Mouse (Mus musculus) adrenal gland, adult 18-20 months (tissue): ENCODE measurements around the gene 2810004N23Rik. TPM values are rescaled to one million over a fixed set of nuclear protein-coding genes. Genes with fewer than 3 reads are reported as not detected.
"Not testable (repeated sequence)": the region's sequence is repeated elsewhere in the genome, so short reads cannot be mapped to it uniquely, and the experiment has no call there.

ENCODE experiments used
- DNase-seq, 2 experiments: peaks; one replicate each; pipeline ENCODE4 v3.0.0; 2021 to 2022; ENCODE audit warnings: low spot score in 2 of 2
- total RNA-seq, 2 experiments: library from RNA; stranded (reverse); gene quantifications; 1 replicate in 1 of 2; 2 replicates in 1 of 2; pipeline ENCODE4 v1.2.3; 2021

Gene 2810004N23Rik
- total RNA-seq, 2 experiments from 2014 or later, result 22.8 to 28.4 TPM

DNA sequence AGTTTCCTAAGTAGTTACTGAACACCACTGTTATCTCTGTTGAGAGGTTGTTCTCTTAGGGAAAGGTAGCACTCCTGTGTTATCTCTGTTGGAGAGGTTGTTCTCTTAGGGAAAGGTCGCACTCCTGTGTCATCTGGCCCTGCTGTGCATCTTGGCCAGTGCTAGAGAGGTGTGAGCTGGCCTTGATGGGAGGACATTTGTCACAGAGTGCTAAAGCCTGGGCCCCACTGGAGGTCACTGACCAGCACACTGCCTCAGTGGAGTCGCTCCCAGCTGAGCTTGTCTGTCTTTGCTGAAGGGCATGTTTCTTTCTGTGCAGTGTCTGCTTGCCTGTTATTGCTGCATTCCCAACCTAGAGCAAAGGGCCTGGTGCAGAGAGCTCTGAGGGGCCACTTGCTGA, 4.2 kb upstream of the 2810004N23Rik start:
- DNase-seq, result no peak

DNA sequence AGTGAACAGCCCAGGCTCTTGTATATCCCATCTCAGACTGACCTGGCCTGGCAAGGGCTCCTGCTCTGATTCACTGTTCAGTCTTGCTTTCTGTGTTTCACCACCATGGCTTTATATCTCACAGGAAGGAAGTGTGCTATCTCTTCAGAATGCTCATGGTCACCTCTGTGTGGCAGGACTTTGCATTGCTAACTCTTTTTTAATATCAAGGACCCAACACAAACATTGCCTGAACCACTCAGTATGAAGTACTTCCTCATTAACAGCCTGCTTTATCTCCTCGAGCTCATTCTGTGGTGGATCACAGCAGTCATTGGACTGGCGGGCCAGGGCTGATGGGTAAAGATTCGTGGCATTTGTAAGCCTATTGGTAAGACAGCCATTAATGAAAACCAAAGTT, 3.7 kb upstream of the 2810004N23Rik start:
- DNase-seq, result no peak

DNA sequence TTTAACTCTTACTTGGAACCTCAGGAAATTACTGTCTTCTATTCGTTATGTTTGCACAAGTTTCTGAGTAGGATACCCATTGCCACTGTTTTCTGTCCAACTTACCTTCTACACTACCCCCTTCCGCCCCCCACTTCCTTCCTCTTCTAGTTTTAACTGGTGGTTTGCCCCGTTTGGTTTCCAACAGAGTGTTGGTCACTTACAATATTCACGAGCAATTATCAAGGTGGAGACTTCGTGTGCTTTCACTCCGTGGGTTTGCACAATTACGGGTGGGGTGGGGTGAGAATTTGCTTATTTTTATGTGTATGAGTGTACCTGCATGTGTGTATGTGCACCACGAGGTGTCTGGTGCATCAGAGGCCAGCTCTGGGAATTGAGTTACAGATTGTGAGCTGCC, 809 bp upstream of the 2810004N23Rik start:
- DNase-seq, result no peak

DNA sequence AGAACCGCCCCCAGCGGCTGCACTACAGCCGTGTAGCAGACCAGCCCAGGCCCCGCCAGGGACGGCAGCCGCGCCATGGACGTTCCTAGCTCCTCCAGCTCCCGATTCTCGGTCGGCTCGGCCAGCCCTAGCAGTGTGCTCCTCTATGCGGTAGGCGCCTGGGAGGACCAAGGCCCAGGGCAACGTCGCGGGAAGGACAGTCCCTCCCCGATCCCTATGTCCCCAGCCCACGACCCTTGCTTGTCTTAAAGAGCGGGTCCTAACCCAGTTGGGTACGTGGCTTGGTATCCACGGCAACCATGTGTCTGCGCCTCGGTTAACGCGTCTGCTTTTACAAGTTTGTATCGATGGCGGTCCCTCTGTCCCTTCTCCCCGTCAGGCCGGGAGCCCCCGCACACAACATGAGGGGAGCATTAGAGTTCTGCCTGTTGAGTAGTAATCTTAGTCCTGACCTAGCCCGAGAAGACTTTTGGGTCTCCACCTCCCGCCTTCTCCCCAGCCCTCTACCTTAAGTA, 300 bp upstream of the 2810004N23Rik start:
- DNase-seq, result no peak

DNA sequence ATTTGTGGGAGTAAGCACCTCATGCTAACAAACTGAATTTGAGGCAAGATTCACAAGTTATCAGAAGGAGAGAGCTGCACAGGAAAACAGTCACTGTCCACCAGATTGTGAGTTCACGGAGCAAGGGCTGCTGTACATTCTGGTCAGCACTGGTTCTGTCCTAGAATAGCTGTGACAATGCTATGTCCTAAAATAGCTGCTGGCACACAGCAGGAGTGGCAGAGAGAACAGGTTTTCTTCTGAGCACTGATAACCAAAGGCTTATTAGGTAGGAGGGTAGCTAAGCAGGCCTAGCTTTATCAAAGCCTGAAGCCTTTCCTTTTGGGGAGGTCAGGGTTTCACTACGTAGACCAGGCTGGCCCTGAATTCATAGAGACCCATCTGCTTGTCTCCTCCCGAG, 2.7 kb downstream of the 2810004N23Rik start:
- no peak for DNase-seq

DNA sequence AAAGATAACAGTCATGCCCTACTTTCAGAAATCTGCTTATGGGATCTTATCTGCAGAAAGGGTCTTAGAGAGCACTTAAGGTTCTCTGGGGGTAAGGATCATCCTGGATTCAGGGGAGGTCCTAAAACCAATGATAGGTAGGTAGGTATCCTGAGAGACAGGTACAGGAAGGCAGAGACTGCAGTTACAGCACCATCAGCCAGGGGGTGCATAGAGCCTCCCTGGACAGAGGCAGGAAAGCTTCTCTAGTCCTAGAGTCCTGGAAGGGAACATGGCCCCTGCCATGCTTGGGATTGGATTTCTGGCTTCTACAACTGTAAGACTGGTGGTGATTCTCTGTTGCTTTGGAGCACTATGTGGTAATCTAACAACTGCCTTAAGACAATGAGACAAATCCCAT, 3.5 kb downstream of the 2810004N23Rik start:
- DNase-seq, result no peak

DNA sequence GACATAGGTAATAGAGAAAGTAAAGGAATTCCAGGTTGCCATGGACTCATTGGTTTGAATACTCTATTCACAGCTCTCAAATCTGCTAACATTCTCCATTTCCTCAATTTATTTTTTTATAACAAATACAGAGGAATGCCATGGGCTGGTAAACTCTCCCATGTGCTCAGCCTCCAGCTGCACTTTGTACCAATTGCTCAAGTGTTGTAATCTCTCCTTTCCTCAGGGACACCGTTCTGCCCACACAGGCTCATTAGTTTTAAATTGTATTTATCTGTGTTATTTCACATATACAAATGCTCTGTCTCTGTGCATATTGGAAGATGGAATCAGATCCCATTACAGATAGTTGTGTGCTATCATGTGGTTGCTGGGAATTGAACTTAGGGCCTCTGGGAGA, 9.4 kb downstream of the 2810004N23Rik start:
- no peak for DNase-seq

DNA sequence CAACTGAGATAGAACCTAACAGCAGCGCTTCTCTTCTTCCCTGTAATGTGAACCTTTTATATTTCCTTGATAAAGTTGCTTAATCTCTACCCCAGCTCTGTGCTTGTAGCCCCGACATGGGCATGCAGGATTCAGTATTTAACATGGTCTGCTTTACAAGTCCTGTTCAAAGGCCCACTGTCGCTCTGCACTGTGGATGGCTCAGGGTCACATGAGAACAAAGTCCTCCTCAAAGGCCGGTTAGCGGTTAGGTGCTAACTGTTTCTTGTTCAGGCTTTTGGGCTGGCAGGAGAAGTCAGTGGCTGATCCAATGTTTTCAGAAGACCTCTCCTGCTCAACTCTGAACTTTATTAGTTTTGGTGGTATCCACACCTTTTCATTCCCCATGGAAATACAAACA, 17.3 kb downstream of the 2810004N23Rik start:
- DNase-seq, result no peak

DNA sequence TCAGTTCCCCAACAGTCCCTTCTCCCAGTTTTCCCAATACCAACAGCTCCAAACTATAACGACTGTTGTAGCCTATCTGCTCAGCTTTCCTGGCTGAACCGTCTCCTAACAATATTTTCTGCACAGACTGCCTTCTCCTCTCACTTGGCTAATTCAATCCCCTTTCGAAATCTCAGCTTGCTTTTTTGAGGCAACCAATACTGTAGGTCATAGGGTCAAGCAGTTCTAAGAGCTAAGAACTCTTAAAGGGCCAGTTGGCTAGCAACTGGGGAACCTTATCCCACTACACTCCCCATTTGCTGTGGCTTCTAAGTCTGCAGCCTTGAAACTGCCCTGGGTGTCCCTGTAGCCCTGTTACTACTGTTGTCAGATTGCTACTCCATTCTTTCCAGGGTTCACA, 17.8 kb downstream of the 2810004N23Rik start:
- DNase-seq, result no peak

DNA sequence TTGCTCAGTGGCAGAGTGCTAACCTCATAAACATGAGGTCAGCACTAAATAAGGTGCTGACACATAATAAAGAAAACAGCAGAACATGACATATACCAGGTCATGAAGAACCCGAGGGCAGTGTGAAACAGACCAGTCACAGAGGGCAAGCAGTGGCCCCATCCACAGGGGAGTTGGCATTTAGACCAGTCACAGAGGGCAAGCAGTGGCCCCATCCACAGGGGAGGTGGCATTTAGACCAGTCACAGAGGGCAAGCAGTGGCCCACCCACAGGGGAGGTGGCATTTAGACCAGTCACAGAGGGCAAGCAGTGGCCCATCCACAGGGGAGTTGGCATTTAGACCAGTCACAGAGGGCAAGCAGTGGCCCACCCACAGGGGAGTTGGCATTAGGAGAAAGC, 20.0 kb downstream of the 2810004N23Rik start:
- DNase-seq, result not testable (repeated sequence)

DNA sequence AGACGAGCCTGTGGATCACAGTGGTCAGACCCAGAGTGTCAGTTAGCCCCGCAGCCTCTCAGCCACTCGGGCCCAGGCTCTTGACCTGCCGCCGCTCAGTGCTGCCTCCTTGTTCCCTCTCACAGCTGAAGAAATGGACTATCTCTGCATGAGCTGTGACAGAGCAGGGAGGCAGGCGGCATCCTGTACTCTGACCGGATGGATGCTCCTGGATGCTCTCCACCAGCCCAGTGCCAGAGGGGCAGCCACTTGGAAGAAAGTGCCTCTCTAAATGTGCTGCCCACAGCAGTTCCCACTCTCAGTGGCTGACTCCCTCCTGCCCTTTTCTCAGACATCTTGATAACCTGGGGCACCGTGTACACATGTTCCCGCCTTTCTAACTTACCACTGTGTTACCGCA, 21.1 kb downstream of the 2810004N23Rik start:
- no peak for DNase-seq

DNA sequence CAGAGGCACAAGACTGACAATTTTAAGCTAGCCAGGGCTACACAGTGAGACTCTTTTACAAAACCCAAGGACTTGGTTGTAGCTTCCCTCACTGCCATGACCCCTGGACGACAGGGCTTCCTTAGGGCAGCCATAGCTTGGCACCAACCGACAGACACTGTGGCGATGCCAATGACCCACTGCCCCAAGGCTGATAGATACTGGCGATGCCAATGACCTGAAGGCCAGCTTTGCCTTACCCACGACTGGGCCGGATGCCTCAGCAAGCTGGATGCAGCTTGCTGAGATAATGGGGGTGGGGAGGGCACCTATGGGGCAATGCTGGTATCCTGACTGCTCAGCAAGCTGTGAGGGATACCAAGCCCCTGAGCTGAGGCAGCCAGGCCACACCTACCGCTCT, 22.0 kb downstream of the 2810004N23Rik start:
- DNase-seq, result no peak

DNA sequence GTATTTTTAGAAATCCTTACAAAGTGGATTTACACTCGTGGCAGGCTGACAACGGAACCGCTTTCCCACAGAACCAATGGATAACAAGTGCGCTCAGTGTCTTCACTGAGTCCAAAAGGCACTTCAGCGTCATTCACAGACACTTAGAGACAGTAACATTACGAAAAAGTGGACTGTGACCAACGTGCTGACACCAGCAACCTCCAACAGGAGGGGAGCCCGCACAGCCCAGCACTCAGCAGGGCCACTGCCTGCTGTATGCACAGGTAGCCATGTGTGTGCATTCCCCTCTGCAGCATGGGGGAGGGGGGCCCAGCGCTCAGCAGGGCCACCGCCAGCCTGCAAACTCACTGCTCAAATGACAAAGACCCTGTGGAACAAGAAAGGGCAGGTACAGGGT, 23.5 kb downstream of the 2810004N23Rik start:
- no peak for DNase-seq

DNA sequence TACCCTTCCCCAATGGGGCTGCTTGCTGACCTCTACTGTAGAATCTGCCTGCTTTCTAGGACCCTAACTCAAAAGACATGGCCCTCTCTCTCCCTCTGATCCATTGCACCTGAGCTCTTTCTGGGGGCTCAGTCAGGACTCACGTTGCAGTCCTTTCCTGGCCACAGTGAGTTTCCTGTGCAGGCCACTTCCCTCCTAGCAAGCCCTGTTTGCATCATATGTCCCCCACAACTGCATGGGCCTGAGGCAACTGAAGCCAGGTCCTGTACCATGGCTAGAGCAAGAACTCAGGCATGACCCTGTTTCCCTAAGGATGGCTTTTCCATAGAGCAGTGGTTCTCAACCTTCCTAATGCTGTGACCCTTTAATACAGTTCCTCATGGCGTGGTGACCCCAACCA, 25.0 kb downstream of the 2810004N23Rik start:
- no peak for DNase-seq

DNA sequence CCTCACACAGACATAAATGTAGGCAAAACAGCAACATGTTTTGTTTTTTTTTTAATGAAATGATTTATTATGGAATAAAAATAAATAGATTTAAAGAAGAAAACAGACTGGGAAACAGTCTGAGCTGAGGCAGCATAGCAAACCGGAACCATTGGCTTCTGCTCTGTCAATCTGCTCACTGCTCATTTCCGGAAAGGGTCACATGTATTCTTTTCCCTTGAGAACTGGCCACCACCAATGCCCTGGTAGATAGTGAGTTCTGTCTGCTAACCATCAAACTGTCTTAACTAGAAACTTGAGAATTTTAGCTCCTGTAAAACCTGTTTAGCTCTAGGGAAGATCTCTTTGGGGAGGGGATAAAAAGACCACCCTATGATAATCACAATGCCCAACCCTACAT, 26.0 kb downstream of the 2810004N23Rik start:
- DNase-seq, result no peak

DNA sequence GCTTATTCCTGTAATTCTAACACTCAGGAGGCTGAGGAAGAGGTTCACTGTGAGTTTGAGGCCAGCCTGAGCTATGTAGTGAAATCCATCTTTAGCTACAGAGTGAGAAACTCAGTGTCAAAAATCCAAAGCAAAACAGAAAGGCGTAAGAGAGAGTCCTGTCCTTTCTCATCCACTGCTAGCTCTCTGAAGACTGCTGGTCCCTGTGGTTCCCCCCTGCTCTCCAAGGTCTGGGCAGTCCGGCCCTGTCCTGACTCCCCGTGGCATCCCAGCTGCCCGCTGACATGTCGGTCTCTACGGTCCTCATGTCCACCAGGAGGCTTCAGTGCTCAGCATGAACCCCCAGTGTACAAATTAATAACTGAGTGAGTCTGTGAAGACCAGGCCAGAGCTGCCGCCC, 26.6 kb downstream of the 2810004N23Rik start:
- no peak for DNase-seq

DNA sequence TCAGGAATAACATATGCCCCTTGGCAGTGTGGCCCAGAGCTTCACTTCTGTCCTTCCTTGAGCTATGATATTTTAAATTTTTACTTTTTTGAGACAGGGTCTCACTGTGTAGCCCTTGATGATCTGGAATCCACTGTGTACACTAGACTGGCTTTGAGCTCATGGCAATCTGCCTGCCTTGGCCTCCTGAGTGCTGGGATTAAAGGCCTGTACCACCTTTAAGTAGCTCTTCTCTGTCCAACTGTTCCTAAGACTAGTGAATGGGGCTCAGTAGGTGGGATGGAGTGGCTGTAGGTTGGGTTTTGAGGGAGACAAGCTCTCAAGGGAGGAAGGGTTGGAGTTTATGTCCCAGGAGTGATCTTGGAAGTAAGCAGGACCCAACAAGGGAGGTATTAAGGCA, 27.1 kb downstream of the 2810004N23Rik start:
- no peak for DNase-seq

DNA sequence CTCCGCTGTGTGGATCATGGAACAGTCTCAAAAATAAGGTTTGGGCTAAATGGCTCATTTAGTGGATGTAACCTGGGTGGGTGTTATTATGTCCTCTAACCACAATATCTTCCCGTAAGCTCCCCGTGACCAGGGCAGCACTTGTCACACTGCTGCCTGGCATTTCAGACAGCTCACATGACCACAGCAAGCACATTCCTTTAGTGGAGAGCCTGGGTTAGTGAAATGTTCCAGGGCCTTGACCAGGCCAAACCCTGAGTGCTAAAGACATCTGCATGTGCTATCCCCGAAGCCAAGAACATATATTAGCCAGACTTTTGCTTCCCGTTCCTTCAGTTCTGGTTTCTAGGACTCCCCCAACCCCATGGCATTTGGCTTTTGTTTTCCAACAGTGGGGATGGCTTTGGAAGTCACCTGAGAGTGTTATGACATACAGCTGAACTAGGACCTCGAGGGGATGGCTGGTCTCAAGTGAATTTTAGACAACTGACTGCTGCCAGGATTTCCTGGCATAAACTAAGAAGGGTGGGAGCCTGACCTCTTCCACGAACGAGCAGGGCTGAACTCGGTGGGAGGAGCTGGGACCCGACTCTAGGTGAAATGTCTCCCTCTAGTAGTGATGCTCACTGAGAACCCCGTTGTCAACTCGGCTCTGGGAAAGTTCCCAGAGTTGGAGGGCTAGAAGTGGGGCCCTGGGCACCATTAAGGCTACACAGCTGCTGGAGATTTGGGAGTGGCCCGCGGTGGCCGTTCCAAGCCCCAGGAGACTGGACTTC, 29.3 kb downstream of the 2810004N23Rik start:
- no peak for DNase-seq

DNA sequence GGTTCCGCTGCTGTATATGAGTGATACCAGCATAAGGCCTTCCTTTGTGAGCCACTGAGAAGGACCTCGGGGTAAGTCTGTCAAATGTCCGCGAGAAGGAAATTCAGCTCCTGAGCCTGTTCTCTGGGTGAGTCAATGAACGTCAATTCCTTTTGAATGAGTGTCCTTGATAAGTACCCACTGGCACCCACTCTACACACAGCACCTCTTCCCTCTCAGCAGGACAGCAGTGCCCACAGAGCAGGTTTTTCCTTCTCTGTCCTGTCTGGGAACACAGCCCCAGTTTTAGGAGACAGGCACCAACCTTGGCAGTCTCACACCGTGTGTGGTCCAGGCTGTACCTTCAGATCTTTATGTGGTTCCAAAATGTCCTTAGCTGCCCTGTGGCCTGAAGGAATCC, 31.0 kb downstream of the 2810004N23Rik start:
- no peak for DNase-seq

DNA sequence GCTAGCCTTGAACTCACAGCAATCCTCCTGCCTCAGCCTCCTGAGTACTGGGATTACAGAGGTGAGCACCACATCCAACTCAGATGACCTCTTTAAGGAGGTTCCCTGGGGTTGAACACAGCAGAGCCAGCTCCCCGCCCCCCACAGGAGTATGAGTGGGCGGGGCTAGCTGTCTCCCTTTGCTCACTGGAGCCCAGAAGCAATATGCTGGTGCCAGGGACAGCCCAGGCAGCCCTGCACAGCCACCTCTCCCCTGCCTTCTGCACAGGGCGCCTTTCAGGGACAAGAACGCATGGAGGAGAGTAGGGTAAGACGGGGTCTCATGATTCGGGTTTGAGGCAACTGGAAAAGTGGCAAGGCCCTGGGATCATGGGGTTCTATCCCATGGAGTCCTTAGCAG, 31.4 kb downstream of the 2810004N23Rik start:
- no peak for DNase-seq

DNA sequence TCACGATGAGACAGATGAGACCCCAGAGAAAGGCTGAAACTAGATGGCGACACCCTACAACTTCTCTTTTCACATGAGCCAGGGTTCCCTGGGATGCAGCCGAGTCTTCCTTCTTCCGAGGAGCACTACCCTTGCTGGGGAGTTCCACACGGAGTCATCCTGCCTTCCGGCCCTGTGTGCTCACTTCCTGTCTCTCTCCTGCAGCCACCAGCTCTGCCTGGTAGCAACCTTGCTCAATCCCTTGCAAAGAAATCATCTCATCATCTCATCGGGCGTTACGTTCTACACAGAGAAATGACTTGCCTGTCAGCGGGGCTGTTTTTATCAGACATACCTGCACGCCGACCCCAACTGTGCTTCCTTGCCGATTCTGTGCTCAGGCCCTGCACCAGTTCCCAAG, 32.9 kb downstream of the 2810004N23Rik start:
- no peak for DNase-seq

DNA sequence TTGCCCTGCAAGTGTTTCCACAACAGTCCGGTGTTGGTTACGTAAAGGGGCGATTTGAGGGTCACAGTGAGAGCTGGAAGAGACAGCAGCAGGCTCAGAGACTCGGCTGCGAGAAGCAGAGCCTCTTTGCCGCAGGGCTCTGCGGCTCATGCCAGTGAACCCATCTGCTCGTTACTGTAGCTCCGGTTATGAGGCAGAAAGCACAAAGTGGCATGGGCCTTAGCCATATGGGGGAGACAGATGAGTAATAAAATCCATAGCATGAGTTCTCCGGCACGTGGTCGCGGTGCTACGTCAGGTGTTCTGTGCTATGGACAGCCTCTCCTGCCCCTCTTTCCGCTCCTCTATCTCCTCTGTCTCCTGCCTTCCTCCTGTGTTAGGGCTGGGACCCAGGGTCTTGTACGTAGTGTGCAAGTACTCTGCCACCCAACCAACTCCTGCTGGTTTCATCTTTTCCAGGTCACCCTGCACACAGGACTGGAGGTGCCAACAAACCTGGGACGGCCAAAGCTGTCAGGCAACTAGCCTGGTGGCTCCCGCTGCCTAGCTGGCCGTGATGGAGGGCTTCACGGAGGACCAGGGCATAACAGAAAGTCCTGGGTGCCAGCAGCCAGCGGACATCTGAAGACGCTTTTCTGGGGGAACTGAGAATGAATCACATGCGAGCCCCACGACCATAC, 34.2 kb downstream of the 2810004N23Rik start:
- no peak for DNase-seq

DNA sequence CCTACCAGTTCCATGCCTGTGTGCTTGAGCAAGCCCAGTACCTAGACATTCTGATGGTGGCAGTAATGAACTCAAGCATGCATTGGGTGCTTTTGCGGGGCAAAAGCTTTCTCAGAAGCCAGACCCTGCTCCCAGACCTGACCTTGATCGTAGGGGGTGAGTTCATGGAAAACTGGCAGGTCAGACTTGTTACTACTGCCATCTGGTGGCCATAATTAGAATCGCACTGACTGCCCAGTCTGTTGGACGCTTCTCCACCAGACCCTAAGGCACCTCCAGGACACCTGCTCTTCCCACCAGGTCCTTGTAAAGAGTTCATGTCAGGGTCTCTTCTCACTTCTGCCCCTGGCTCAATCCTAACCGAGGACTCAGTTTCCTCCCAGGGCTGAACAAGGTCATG, 35.5 kb downstream of the 2810004N23Rik start:
- peak; percentile 42 to 61 for DNase-seq
